Mouse (Mus musculus) E14TG2a.4 (cell line): ENCODE results near the gene Col6a4.

Source experiments
- H3K27me3 ChIP-seq: 2 replicates; pipeline ENCODE4 v1.6.1; 2014; ENCODE audit warnings: low read length, control low read depth; ENCODE audit not compliant: insufficient read depth
- H3K36me3 ChIP-seq: 2 replicates; pipeline ENCODE4 v1.6.1; 2014; ENCODE audit warnings: low read length, control low read depth; ENCODE audit not compliant: insufficient read depth
- H3K4me1 ChIP-seq: replicated peaks from 2 replicates; pipeline ENCODE4 v1.6.1; 2014; ENCODE audit warnings: low read depth, low read length, control low read depth
- H3K4me3 ChIP-seq: replicated peaks from 2 replicates; pipeline ENCODE4 v1.5.1; 2014; ENCODE audit warnings: mild to moderate bottlenecking, low read length
- H3K9me3 ChIP-seq: 2 replicates; pipeline ENCODE4 v1.6.1; 2014; ENCODE audit warnings: low read length, control low read depth
- CTCF ChIP-seq: conservative IDR thresholded peaks from 2 replicates; pipeline ENCODE4 v1.5.1; 2014; ENCODE audit warnings: low read length
- NANOG ChIP-seq: IDR thresholded peaks from 2 replicates; pipeline ENCODE4 v1.6.1; 2014; ENCODE audit warnings: borderline replicate concordance, low read length, mixed read lengths
- POU5F1 ChIP-seq: IDR thresholded peaks from 2 replicates; pipeline ENCODE4 v1.6.1; 2014; ENCODE audit warnings: low read length, borderline replicate concordance

The Col6a4 gene

GRCm38 (mm10) chr9:106043921-106044503, 52.6 kb downstream of the Col6a4 start:
- TF ChIP-seq NANOG (no peak), POU5F1 (no peak)
- Histone ChIP-seq H3K27me3 (no peaks in the 10 kb centered on the region), H3K4me3 (no peak overlapping the region)

GRCm38 (mm10) chr9:106039915-106040659, 56.5 kb downstream of the Col6a4 start:
- Histone ChIP-seq H3K27me3 (no peaks in the 10 kb centered on the region), H3K4me1 (peaks cover 13% of the 10 kb centered on the region), H3K36me3 (no peaks in the 10 kb centered on the region), H3K9me3 (peaks cover 7% of the 10 kb centered on the region), H3K4me3 (no peak overlapping the region)
- no peak for TF ChIP-seq POU5F1
- no peak for TF ChIP-seq NANOG
- no peak for TF ChIP-seq CTCF

More at GRCm38 (mm10) chr9:106043921-106044503, 52.6 kb downstream of the Col6a4 start:
- Histone ChIP-seq H3K36me3 (no peaks in the 10 kb centered on the region), H3K4me1 (peaks cover 13% of the 10 kb centered on the region), H3K9me3 (peaks cover 7% of the 10 kb centered on the region)

- Histone ChIP-seq H3K4me1 (peaks cover 13% of the 10 kb centered on the region), H3K9me3 (peaks cover 7% of the 10 kb centered on the region), H3K36me3 (no peaks in the 10 kb centered on the region), H3K4me3 (no peak overlapping the region), H3K27me3 (no peaks in the 10 kb centered on the region)
- TF ChIP-seq POU5F1: no peak
- no peak for TF ChIP-seq NANOG
- no peak for TF ChIP-seq CTCF
These were observed 57.3 kb downstream of the Col6a4 start for GRCm38 (mm10) chr9:106039276-106039675.

- H3K9me3 ChIP-seq: peaks cover 7% of the 10 kb centered on the region
- H3K36me3 ChIP-seq: no peaks in the 10 kb centered on the region
- no peaks in the 10 kb centered on the region for H3K27me3 ChIP-seq
- H3K4me3 ChIP-seq: no peak overlapping the region
- TF ChIP-seq CTCF (peak; percentile 78), POU5F1 (no peak), NANOG (no peak)
- peaks cover 13% of the 10 kb centered on the region for H3K4me1 ChIP-seq
These were observed 57.7 kb downstream of the Col6a4 start for GRCm38 (mm10) chr9:106038865-106039264.

DNA sequence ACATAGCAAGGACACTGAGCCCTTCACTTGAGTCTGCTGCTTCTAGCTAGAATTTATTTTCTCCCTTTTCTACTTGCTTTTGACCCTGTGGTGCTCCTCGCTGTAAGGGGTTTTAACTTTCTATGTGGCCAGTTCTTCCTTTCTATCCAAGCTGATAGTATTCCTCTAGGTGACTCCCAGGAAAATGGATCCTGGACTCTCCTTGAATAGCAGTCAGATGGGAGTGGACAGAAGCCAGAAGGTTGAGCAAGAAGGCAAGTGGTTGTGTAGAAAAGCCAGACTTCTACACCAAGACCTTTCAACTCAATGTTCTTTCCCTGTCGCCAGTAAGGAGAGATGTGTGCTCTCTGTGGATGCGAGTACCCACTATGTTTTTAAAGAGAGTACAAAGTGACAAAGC, 80.9 kb downstream of the Col6a4 start:
- Histone ChIP-seq H3K27me3 (no peaks in the 10 kb centered on the region), H3K9me3 (no peaks in the 10 kb centered on the region), H3K36me3 (no peaks in the 10 kb centered on the region), H3K4me1 (0 out of 2 replicates have a peak, but pooled peaks cover 4% of the 10 kb centered on the region), H3K4me3 (no peak overlapping the region)
- TF ChIP-seq NANOG (no peak), CTCF (no peak), POU5F1 (no peak)

GRCm38 (mm10) chr9:106013139-106013538, 83.4 kb downstream of the Col6a4 start:
- no peaks in the 10 kb centered on the region for H3K9me3 ChIP-seq
- H3K4me1 ChIP-seq: 0 out of 2 replicates have a peak, but pooled peaks cover 4% of the 10 kb centered on the region
- no peak overlapping the region for H3K4me3 ChIP-seq
- no peaks in the 10 kb centered on the region for H3K27me3 ChIP-seq
- TF ChIP-seq POU5F1 (no peak), NANOG (no peak), CTCF (no peak)
- no peaks in the 10 kb centered on the region for H3K36me3 ChIP-seq

GRCm38 (mm10) chr9:105997955-105998354, 98.6 kb downstream of the Col6a4 start:
- no peaks in the 10 kb centered on the region for H3K36me3 ChIP-seq
- H3K27me3 ChIP-seq: no peaks in the 10 kb centered on the region
- no peak for TF ChIP-seq POU5F1
- no peak for TF ChIP-seq NANOG
- TF ChIP-seq CTCF: no peak
- peaks cover 7% of the 10 kb centered on the region; the same call in 1 of the 2 replicates for H3K4me1 ChIP-seq
- no peak overlapping the region for H3K4me3 ChIP-seq
- H3K9me3 ChIP-seq: peaks cover 13% of the 10 kb centered on the region

DNA sequence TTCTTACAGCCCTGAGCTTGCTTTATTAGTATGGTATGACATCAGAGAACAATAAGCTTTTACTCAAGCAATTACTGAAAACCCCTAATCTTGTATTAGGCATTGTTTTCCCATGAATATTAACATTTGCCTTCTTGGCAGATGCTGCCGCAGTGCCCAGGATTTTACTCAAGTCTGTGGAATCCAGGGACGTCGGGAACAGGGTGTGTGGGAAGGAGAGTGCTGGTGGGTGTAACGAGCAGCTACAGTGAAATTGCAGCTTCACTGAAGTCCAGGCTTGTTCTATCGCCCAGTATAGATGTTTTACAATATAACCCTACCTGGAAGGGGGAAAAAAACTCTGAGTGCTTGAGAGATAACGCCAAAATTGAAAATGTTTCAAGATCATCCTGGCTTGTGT, 104.2 kb downstream of the Col6a4 start:
- no peaks in the 10 kb centered on the region for H3K36me3 ChIP-seq
- H3K9me3 ChIP-seq: peaks cover 22% of the 10 kb centered on the region
- H3K4me3 ChIP-seq: no peak overlapping the region
- TF ChIP-seq POU5F1 (no peak), CTCF (no peak), NANOG (no peak)
- no peaks in the 10 kb centered on the region for H3K27me3 ChIP-seq
- H3K4me1 ChIP-seq: no peaks in the 10 kb centered on the region

DNA sequence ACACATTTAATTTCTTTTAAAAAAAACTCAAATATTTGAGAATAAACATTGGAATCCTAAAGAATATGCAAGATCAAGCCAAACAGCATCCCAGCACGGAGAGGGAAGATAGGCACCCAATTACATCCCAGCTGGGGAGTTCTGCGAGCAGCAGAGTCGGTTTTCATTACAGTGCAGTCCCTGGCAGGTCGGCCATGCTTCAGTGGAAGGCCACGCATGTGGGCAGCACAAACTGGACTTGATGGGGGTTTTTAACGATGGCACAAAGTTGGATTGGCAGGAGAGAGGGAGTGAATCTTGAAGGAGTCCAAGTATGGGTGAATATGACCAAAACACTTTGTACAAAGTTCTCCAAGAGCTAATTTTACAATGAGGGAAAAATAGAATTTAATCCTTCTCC, 106.5 kb downstream of the Col6a4 start:
- Histone ChIP-seq H3K27me3 (no peaks in the 10 kb centered on the region), H3K9me3 (peaks cover 18% of the 10 kb centered on the region), H3K36me3 (no peaks in the 10 kb centered on the region), H3K4me1 (peaks cover 2% of the 10 kb centered on the region), H3K4me3 (no peak overlapping the region)
- no peak for TF ChIP-seq POU5F1
- TF ChIP-seq CTCF: no peak
- TF ChIP-seq NANOG: no peak
